Mouse (Mus musculus) urinary bladder, adult 2 months (tissue): ENCODE results near the gene Nfu1. TPM values are rescaled to one million over a fixed set of nuclear protein-coding genes. Genes with fewer than 3 reads are reported as not detected.
"Not testable (repeated sequence)": the region's sequence is repeated elsewhere in the genome, so short reads cannot be mapped to it uniquely, and the experiment has no call there.

Experiments
- DNase-seq: peaks from one replicate; pipeline ENCODE4 v3.0.0; 2022; ENCODE audit warnings: low spot score
- polyA plus RNA-seq: library from polyadenylated mRNA; depleted of rRNA; stranded (reverse); fragments of >200 nt; gene quantifications from 2 replicates; pipeline ENCODE4 v1.2.3, GENCODE M21; 2012

Nfu1 gene
- polyA plus RNA-seq, 1 experiment: 118 TPM

GRCm38 (mm10) chr6:87026980-87027379 lies 17.9 kb downstream of the Nfu1 start:
- no peak for DNase-seq

DNA sequence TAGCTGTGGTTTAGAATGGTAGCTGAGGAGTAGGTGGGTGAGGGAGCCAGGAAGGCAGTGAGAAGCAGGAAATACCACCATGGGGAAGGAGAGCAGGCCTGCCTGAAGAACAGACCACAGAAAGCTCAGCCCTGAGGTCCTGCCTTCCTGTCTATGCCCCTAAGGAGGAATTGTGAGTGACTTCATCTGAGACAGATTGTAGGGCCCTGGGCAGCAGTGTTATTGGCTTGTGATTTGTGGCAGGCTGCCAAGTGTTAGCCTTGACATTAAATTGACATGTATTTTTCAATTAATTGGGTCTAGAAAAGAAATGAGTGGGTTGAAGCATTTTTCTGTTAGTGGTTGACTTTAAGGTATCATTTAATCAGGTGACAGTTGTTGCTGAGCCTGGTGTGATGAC lies 19.8 kb downstream of the Nfu1 start:
- no peak for DNase-seq

DNA sequence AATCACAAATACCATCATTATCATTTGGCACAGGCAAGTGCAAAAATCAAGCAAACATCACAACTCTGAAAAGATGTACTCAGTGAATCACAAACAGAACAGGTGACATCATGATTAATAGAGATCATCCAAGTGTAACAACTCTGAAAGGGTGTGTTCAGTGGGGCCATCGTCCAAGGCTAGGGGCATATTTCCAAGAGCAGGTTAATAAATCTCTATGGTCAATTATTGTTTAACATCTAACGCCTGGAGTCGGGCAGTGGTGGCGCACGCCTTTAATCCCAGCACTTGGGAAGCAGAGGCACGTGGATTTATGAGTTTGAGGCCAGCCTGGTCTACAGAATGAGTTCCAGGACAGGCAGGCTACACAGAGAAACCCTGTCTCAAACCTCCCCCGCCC lies 22.3 kb downstream of the Nfu1 start:
- DNase-seq: not testable (repeated sequence)

DNA sequence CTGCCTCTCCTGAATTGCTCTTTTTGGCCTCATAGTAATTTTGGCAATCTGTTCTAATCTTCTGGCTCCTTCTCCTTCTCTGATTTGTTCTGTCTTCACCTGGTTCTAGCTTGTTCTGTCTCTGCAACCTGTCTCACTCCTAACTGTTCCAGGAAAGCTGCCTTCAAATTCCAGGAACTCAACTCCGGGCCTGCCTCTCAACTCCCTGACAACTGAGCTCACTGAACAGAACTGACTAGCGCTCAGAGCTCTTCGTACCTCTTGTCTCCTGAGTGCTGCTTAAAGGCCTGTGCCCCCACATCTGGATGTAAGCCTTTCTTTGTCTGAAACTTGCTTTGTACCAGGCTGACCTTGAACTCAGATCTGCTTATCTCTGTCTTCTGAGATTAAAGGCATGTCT lies 23.4 kb downstream of the Nfu1 start:
- no peak for DNase-seq

DNA sequence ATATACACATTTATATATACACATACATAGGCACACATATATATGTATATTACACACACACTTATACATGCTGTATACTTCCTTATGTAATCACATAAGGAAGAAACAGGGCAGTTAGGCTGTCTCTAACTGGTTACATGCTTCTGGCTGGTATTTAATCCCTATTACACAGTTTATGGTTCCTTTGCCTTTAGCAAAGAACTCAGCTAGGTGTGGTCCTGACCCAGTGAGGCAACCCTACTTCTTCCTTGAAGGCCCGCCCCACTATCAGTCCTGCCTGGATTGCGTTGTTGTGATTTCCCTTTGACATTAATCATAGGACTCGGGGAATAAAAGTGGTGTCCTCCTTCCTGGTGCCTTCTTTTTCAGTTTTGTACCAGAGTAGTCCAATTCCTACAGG lies 25.4 kb downstream of the Nfu1 start:
- DNase-seq: no peak

DNA sequence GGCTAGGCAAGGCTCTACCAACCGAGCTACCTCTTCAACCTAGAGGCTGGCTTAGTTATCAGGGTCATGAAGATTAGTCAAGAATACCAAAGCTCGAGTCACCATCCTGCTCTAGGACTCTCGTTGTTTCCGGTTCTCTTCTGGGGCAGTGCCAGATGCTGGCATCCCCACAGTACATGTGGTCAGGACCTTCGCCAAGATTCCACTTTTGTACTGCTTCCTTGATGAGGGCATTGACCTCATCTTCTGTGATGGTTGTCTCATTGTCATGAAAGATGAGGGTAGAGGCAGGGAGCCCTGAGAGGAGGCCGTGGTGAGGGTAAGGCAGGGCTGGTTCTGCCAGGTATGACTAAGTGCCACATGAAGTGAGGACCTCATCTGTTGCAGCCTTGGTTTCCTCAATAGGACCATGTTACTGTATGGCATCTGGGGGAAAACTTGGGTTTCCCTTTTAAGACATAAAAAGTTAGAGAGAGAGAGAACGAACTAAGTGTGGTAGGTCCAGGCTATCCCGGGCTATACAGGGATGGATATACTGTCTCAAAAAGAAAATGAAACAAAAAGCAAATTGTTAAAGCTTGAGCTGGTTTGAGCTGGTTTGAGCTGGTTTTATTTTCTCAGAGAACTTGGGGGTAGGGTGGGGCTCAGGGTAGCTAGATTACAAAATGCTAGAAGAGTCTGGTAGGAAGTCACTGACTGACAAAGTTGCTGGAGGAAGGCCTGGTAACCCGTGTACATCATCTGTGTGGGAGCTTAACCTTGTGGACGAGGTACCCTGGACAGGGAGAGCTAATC lies 29.0 kb downstream of the Nfu1 start:
- DNase-seq: no peak

DNA sequence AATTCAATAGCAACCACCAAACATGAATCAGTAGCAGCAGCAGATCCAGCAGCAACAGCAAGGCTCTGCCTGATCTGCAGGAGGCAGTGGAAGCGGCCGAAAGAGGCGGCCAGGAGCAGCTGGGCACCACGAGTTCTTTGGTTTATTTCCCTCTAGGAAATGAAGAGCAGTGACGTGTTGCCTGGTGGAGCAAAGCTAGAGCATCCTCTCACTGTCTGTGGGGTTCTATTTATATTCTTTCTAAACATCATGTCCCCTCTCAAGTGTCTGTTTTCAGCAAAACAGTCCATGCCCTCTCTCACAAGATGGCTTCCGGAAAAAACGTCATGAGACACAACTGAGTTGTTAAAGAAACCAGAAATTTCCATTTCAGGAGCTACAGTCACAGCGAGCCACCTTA lies 30.1 kb downstream of the Nfu1 start:
- no peak for DNase-seq

GRCm38 (mm10) chr6:87040971-87041370 lies 31.9 kb downstream of the Nfu1 start:
- no peak for DNase-seq

GRCm38 (mm10) chr6:87041431-87041830 lies 32.4 kb downstream of the Nfu1 start:
- DNase-seq: no peak

- DNase-seq: no peak
Measured at GRCm38 (mm10) chr6:87042004-87042336, 32.9 kb downstream of the Nfu1 start.

- peak; percentile 93 for DNase-seq
Measured at GRCm38 (mm10) chr6:87042337-87043130, 33.5 kb downstream of the Nfu1 start, which contains the start of gene Gfpt1. Gfpt1 (plus strand) TSS chr6:87042846.

DNA sequence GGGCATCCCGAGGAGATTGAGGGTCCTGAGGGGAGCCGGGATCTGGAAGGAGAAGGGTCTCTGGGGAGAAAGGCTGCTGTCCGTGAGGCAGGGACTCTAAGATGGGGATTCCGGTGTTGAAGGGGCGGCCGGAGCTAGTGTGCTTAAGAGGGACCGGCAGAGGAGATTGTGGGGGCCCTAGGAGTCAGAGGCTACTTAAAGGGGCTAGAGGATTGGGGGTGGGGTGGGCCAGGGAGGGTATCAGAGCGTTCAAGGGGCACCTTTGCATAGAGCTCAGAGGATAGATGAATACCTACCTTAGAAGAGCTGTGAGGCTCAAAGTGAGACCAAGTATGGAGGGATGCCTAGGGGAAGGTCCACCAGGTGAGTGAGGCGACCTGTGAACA lies 34.1 kb downstream of the Nfu1 start:
- DNase-seq: no peak

DNA sequence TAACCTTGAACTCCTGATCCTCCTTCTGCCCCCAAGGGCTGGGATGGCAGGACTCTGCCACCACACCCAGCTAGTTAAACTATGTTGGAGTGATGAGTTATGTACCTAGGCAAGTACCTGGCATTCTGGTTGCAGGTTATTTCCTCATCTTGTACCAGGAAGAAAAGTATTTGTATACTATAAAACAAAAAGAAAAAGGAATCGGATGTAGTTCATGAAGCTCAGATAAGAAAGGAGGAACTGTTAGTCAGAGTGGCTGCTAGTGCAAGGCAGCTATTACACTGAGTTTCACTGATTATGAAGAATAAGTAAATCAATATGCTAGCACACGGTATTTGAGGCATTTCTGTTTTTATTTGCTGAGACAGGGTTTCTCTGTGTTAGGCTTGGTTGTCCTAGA lies 35.9 kb downstream of the Nfu1 start:
- DNase-seq: no peak

DNA sequence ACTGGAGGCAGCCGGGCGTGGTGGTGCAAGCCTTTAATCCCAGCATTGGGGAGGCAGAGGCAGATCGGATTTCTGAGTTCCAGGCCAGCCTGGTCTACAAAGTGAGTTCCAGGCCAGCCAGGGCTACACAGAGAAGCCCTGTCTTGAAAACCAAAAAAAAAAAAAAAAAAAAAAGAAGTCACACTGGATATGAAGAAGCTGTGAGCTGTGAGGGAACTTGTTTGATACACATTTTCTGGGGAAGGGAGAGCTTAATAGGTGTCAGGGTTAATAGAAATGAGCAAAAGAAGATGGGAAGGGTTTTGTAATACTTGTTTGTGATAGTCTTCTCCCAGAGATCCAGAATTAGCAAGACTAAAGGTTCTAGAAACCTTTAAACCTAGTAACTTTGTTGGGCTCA lies 36.5 kb downstream of the Nfu1 start:
- DNase-seq: no peak

- not testable (repeated sequence) for DNase-seq
Measured at GRCm38 (mm10) chr6:87048712-87049111, 39.7 kb downstream of the Nfu1 start.

GRCm38 (mm10) chr6:87051886-87052425 lies 42.9 kb downstream of the Nfu1 start:
- no peak for DNase-seq

DNA sequence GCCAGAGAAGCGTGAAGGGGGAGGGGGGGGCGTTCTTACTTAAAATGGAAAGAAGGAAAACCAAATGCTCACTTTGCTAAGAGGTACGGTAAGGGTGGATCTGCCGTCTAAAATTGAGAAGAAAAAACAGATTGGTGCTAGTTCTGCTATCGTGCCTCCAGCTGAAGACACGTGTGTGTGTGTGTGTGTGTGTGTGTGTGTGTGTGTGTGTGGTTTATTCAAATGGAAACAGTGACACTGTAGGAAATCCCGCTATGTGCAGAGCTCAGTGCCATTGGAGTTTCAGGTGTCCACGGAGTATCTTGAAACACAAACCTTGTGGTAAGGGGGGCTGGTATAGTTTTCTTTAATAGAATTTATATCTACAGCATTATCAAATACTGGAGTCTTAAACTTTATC lies 45.2 kb downstream of the Nfu1 start:
- no peak for DNase-seq

- no peak for DNase-seq
Measured at GRCm38 (mm10) chr6:87059754-87060153, 50.7 kb downstream of the Nfu1 start.

DNA sequence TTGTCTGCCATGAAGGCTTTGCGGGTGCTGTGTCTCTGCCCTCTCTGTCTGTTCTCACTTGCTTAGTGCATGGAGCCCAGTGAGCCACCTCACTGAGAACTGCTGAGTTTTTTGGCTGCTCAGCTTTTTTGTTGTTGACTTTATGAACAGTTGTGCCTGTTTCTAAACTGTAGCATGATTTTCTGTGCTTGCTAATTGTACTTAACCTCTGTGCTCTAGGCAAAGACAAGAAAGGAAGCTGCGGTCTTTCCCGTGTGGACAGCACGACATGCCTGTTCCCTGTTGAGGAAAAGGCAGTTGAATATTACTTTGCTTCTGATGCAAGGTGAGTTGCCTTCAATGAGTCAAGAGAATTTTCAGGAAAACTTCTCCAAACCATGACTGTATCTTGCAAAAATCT lies 54.5 kb downstream of the Nfu1 start:
- no peak for DNase-seq

GRCm38 (mm10) chr6:87068209-87068608 lies 59.2 kb downstream of the Nfu1 start:
- DNase-seq: no peak

DNA sequence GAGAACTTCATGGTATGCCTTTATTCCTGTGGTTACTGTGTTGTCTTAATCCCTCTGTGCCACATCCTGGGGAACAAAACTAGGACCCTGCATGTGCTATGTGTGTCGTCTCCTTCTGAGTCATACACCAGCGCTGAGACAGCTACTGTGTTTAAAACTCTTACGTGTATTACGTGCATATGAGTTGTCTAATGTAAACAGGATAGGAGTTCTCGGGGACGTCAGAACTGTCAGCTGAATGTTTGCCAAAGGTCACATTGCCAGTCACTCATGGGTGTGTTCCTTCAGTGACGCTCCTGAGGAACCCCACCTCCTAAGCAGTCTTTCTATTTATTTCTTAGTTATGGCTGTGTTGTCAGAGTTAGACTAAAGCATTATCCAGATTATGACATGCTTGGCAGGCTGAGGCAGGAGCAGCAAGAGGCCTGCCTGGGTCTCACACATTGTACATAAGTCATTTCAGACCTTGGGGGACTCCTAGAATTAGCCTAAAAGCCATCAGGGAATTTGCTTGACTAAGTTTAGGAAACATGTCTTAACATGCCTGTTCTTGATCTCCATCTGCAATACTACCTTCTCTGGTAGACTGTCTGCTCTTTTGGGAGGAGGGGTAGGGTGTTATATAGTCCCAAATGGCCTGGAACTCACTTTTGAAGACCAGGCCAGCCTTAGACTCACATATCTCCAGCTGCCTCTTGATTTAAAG lies 60.3 kb downstream of the Nfu1 start:
- no peak for DNase-seq

- DNase-seq: no peak
Measured at GRCm38 (mm10) chr6:87070641-87071040, 61.6 kb downstream of the Nfu1 start.
